Mouse (Mus musculus): ENCODE data around the gene Apbb2. TPM values are rescaled to one million over a fixed set of nuclear protein-coding genes. Genes with fewer than 3 reads are reported as not detected.
A peak's percentile ranks its signal among the peaks of the same experiment; 100 is the strongest.

The Apbb2 gene
- total and polyA plus RNA-seq, 3 experiments = 26.7 to 40.0 (median 39.9) TPM

- 76% methylated on average over 7 of the region's 7 CpGs for WGBS
- Histone ChIP-seq H3K9ac (ENCODE audit: low read depth, low read length) (no peak overlapping the region), H3K4me3 (no peak overlapping the region), H3K79me2 (replicated peaks; ENCODE audit: control insufficient read depth, insufficient read depth, low read length) (no peaks in the 10 kb centered on the region), H3K4me1 (ENCODE audit: control insufficient read depth, insufficient read depth, low read length) (peaks cover 7% of the 10 kb centered on the region; the same call in 1 of the 2 replicates), H3K36me3 (ENCODE audit: control insufficient read depth, insufficient read depth, low read length) (no peaks in the 10 kb centered on the region), H3K27ac (no peak overlapping the region), H3K27me3 (ENCODE audit: control insufficient read depth, insufficient read depth, low read length) (no peaks in the 10 kb centered on the region)
- intact Hi-C loops (cut with DNase I) = no loop called here
- TF ChIP-seq EP300 (IDR thresholded peaks at IDR 0.05; ENCODE audit: insufficient read depth, low read depth, low read length) (no peak), CTCF (IDR thresholded peaks at IDR 0.05) (no peak), POLR2A (IDR thresholded peaks at IDR 0.05; ENCODE audit: insufficient read depth, low read depth, low read length) (no peak)
- DNase-seq = no peak
These were observed 289.8 kb downstream of the Apbb2 start for GRCm38 (mm10) chr5:66328766-66329165.

- Histone ChIP-seq H3K36me3 (ENCODE audit: control insufficient read depth, insufficient read depth, low read length) (no peaks in the 10 kb centered on the region), H3K4me1 (ENCODE audit: control insufficient read depth, insufficient read depth, low read length) (peaks cover 7% of the 10 kb centered on the region; the same call in 1 of the 2 replicates), H3K9ac (ENCODE audit: low read depth, low read length) (no peak overlapping the region), H3K79me2 (replicated peaks; ENCODE audit: control insufficient read depth, insufficient read depth, low read length) (no peaks in the 10 kb centered on the region), H3K4me3 (no peak overlapping the region), H3K27ac (no peak overlapping the region), H3K27me3 (ENCODE audit: control insufficient read depth, insufficient read depth, low read length) (no peaks in the 10 kb centered on the region)
- intact Hi-C loops (cut with DNase I) = loop anchor here (2.0 kb wide), 1 partner anchor 65 kb away; no protein-coding TSS in a partner anchor
- TF ChIP-seq EP300 (IDR thresholded peaks at IDR 0.05; ENCODE audit: insufficient read depth, low read depth, low read length) = no peak
- TF ChIP-seq CTCF (IDR thresholded peaks at IDR 0.05) = no peak
- TF ChIP-seq POLR2A (IDR thresholded peaks at IDR 0.05; ENCODE audit: insufficient read depth, low read depth, low read length) = no peak
- WGBS = 58% methylated on average over 19 of the region's 19 CpGs
- DNase-seq = no peak
These were observed 290.4 kb downstream of the Apbb2 start for GRCm38 (mm10) chr5:66327949-66328726.

DNA sequence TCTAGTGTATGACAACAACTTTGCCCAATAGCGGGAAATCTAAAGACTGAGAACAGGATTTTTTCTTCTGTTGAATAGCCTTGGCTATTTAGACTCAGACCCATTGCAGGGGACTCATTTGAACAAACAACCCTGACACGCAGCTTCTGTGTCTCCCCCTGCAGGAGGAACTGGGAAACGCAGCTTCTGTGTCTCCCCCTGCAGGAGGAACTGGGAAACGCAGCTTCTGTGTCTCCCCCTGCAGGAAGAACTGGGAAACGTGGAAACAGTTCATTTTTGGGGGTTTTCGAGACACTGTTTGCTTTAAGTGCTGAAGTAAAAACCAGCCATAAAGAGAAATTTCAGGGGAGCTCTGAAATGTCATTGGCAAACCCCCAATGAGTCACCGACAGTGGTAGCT, 292.2 kb downstream of the Apbb2 start:
- Histone ChIP-seq H3K4me3 (no peak overlapping the region), H3K4me1 (ENCODE audit: control insufficient read depth, insufficient read depth, low read length) (peaks cover 9% of the 10 kb centered on the region; the same call in 1 of the 2 replicates), H3K27me3 (ENCODE audit: control insufficient read depth, insufficient read depth, low read length) (no peaks in the 10 kb centered on the region), H3K27ac (no peak overlapping the region), H3K36me3 (ENCODE audit: control insufficient read depth, insufficient read depth, low read length) (no peaks in the 10 kb centered on the region), H3K79me2 (replicated peaks; ENCODE audit: control insufficient read depth, insufficient read depth, low read length) (no peaks in the 10 kb centered on the region), H3K9ac (ENCODE audit: low read depth, low read length) (no peak overlapping the region)
- 73% methylated on average over 7 of the region's 7 CpGs for WGBS
- DNase-seq = no peak
- TF ChIP-seq CTCF (IDR thresholded peaks at IDR 0.05) (peak; percentile 92), POLR2A (IDR thresholded peaks at IDR 0.05; ENCODE audit: insufficient read depth, low read depth, low read length) (no peak)
- intact Hi-C loops (cut with DNase I) = loop anchor here (2.0 kb wide), 1 partner anchor 64 kb away; no protein-coding TSS in a partner anchor

DNA sequence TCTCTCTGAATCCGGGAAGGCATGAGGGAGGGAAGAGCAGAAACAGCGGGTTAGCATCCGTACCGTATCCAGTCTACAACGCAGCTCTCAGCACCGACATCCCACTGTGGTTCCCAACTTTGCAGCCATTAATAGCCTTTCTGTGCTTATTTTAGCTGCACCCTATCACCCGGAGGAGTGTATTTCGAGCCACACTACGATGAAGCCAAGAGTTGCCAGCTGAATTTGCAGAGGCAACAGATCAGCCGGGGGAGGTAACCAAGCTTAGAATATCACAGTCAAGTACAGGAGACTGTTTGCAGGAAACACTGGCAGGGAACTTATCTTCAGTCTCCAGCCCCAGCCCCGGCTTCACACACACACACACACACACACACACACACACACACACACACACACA, 295.0 kb downstream of the Apbb2 start:
- Histone ChIP-seq H3K27ac (peak overlapping the region; percentile 86), H3K4me1 (ENCODE audit: control insufficient read depth, insufficient read depth, low read length) (peaks cover 9% of the 10 kb centered on the region; the same call in 1 of the 2 replicates), H3K9ac (ENCODE audit: low read depth, low read length) (peak overlapping the region; percentile 40), H3K27me3 (ENCODE audit: control insufficient read depth, insufficient read depth, low read length) (no peaks in the 10 kb centered on the region), H3K4me3 (peak overlapping the region; percentile 37; the same call in 1 of the 2 replicates), H3K79me2 (replicated peaks; ENCODE audit: control insufficient read depth, insufficient read depth, low read length) (no peaks in the 10 kb centered on the region), H3K36me3 (ENCODE audit: control insufficient read depth, insufficient read depth, low read length) (no peaks in the 10 kb centered on the region)
- TF ChIP-seq CTCF (IDR thresholded peaks at IDR 0.05) (no peak), POLR2A (IDR thresholded peaks at IDR 0.05; ENCODE audit: insufficient read depth, low read depth, low read length) (peak; percentile 45; the same call in 1 of the 2 replicates), EP300 (IDR thresholded peaks at IDR 0.05; ENCODE audit: insufficient read depth, low read depth, low read length) (0 out of 2 replicates have a peak, but pooled peaks have one; percentile 15)
- intact Hi-C loops (cut with DNase I) = loop anchor here (5.0 kb wide), 1 partner anchor 44 kb away; no protein-coding TSS in a partner anchor
- DNase-seq = peak; percentile 31 to 68
- WGBS = 17% methylated on average over 11 of the region's 11 CpGs

GRCm38 (mm10) chr5:66323131-66323530, 295.5 kb downstream of the Apbb2 start:
- 28% methylated on average over 4 of the region's 4 CpGs for WGBS
- H3K79me2 ChIP-seq (replicated peaks; ENCODE audit: control insufficient read depth, insufficient read depth, low read length) = no peaks in the 10 kb centered on the region
- peak overlapping the region; percentile 37; the same call in 1 of the 2 replicates for H3K4me3 ChIP-seq
- peaks cover 9% of the 10 kb centered on the region; the same call in 1 of the 2 replicates for H3K4me1 ChIP-seq (ENCODE audit: control insufficient read depth, insufficient read depth, low read length)
- peak overlapping the region; percentile 40 for H3K9ac ChIP-seq (ENCODE audit: low read depth, low read length)
- no peaks in the 10 kb centered on the region for H3K36me3 ChIP-seq (ENCODE audit: control insufficient read depth, insufficient read depth, low read length)
- DNase-seq = peak in 1 of 2 experiments; percentile 13
- TF ChIP-seq CTCF (IDR thresholded peaks at IDR 0.05) = no peak
- TF ChIP-seq EP300 (IDR thresholded peaks at IDR 0.05; ENCODE audit: insufficient read depth, low read depth, low read length) = no peak
- TF ChIP-seq POLR2A (IDR thresholded peaks at IDR 0.05; ENCODE audit: insufficient read depth, low read depth, low read length) = no peak
- no peaks in the 10 kb centered on the region for H3K27me3 ChIP-seq (ENCODE audit: control insufficient read depth, insufficient read depth, low read length)
- H3K27ac ChIP-seq = peak overlapping the region; percentile 86
- intact Hi-C loops (cut with DNase I) = loop anchor here (5.0 kb wide), 1 partner anchor 44 kb away; no protein-coding TSS in a partner anchor
